Mouse (Mus musculus) forebrain, postnatal 0 days (tissue): Measurements from ENCODE around the gene Endou. TPM values are rescaled to one million over a fixed set of nuclear protein-coding genes. Genes with fewer than 3 reads are reported as not detected.
"Not testable (repeated sequence)": the region's sequence is repeated elsewhere in the genome, so short reads cannot be mapped to it uniquely, and the experiment has no call there.

Experiments used
- ATAC-seq: fragments of 200-750 bp; cut with Nextera tagmentation; 2 replicates; pipeline ENCODE4 v1.8.0; 2017; ENCODE audit warnings: mild to moderate bottlenecking, moderate library complexity
- DNase-seq: peaks from one replicate; pipeline ENCODE4 v3.0.0-alpha.2; 2015
- H3K27ac ChIP-seq: fragments of 300-500 bp; sonication (generic); 2 replicates; pipeline ENCODE4 v1.5.1; 2014; ENCODE audit warnings: low read depth, mild to moderate bottlenecking, antibody characterized with exemption, low read length, moderate library complexity, mixed read lengths
- H3K27me3 ChIP-seq: fragments of 300-500 bp; sonication (generic); 2 replicates; pipeline ENCODE4 v1.6.1; 2014; ENCODE audit warnings: mild to moderate bottlenecking, low read length, mixed read lengths; ENCODE audit not compliant: insufficient read depth
- H3K36me3 ChIP-seq: fragments of 300-500 bp; sonication (generic); 2 replicates; pipeline ENCODE4 v1.6.1; 2014; ENCODE audit warnings: mild to moderate bottlenecking, moderate library complexity; ENCODE audit not compliant: insufficient read depth
- H3K4me1 ChIP-seq: fragments of 300-500 bp; sonication (generic); 2 replicates; pipeline ENCODE4 v1.6.1; 2014; ENCODE audit warnings: antibody characterized with exemption; ENCODE audit not compliant: insufficient read depth
- H3K4me2 ChIP-seq: fragments of 300-500 bp; sonication (generic); 2 replicates; pipeline ENCODE4 v1.6.1; 2014; ENCODE audit warnings: low read depth, mild to moderate bottlenecking, moderate library complexity
- H3K4me3 ChIP-seq: fragments of 300-500 bp; sonication (generic); 2 replicates; pipeline ENCODE4 v1.5.1; 2014; ENCODE audit warnings: low read depth, low read length, mixed read lengths
- H3K9ac ChIP-seq: fragments of 300-500 bp; sonication (generic); 2 replicates; pipeline ENCODE4 v1.6.1; 2014; ENCODE audit warnings: mild to moderate bottlenecking
- H3K9me3 ChIP-seq: fragments of 300-500 bp; sonication (generic); 2 replicates; pipeline ENCODE4 v1.6.1; 2016; ENCODE audit warnings: low read length
- CTCF ChIP-seq: sonication (generic); IDR thresholded peaks from 2 replicates; pipeline ENCODE4 v1.5.1; 2016; ENCODE audit warnings: antibody characterized with exemption, control low read depth, low read depth
- WGBS: fragments of 180-500 bp; shearing (Covaris S2); extraction: QIAGEN DNeasy Blood & Tissue Kit; methylation state at CpG from one replicate; pipeline ENCODE4 v1.1.7; 2014; 5-methylcytosine and 5-hydroxymethylcytosine counted together
- polyA plus RNA-seq: library from polyadenylated mRNA; unstranded; fragments of >200 nt; fragmentation: Nextera tagmentation; extraction: Ambion mirVana; gene quantifications from 2 replicates; pipeline ENCODE4 v1.2.1, GENCODE M21; 2015
- total RNA-seq: library from RNA; depleted of rRNA; stranded (reverse); fragments of >200 nt; gene quantifications from 2 replicates; pipeline ENCODE4 v1.2.3, GENCODE M21; 2014

Endou gene
- total and polyA plus RNA-seq, 2 experiments from 2014 or later: 0.14 to 0.34 TPM

- no peaks in the 10 kb centered on the region for H3K27me3 ChIP-seq
- no peak for TF ChIP-seq CTCF
- ATAC-seq (no peak), DNase-seq (no peak)
- no peak overlapping the region for H3K9ac ChIP-seq
- no peak overlapping the region for H3K4me3 ChIP-seq
- peaks cover 20% of the 10 kb centered on the region for H3K4me1 ChIP-seq
- no peaks in the 10 kb centered on the region for H3K9me3 ChIP-seq
- H3K36me3 ChIP-seq: peaks cover 53% of the 10 kb centered on the region
- H3K4me2 ChIP-seq: no peak overlapping the region
- WGBS: 89% methylated on average over 13 of the region's 13 CpGs
- H3K27ac ChIP-seq: no peak overlapping the region
Observed at GRCm38 (mm10) chr15:97675927-97676326, 55.2 kb downstream of the Endou start.

- no peak for DNase-seq
- ATAC-seq: no peak
- H3K36me3 ChIP-seq: peaks cover 44% of the 10 kb centered on the region
Observed at GRCm38 (mm10) chr15:97674423-97674822, 56.7 kb downstream of the Endou start.

GRCm38 (mm10) chr15:97673256-97674000, 57.7 kb downstream of the Endou start:
- no peak overlapping the region for H3K4me2 ChIP-seq
- DNase-seq (peak; percentile 34), ATAC-seq (no peak)
- H3K27me3 ChIP-seq: no peaks in the 10 kb centered on the region
- no peak overlapping the region for H3K4me3 ChIP-seq
- peaks cover 20% of the 10 kb centered on the region for H3K4me1 ChIP-seq
- H3K9me3 ChIP-seq: no peaks in the 10 kb centered on the region
- WGBS: 88% methylated on average over 7 of the region's 7 CpGs
- H3K9ac ChIP-seq: no peak overlapping the region
- TF ChIP-seq CTCF: no peak
- peaks cover 41% of the 10 kb centered on the region for H3K36me3 ChIP-seq
- H3K27ac ChIP-seq: peak overlapping the region; percentile 93; the same call in 1 of the 2 replicates

More at GRCm38 (mm10) chr15:97674423-97674822, 56.7 kb downstream of the Endou start:
- no peaks in the 10 kb centered on the region for H3K9me3 ChIP-seq
- 96% methylated on average over 4 of the region's 4 CpGs for WGBS
- TF ChIP-seq CTCF: no peak
- no peaks in the 10 kb centered on the region for H3K27me3 ChIP-seq
- no peak overlapping the region for H3K4me3 ChIP-seq
- H3K27ac ChIP-seq: no peak overlapping the region
- peaks cover 20% of the 10 kb centered on the region for H3K4me1 ChIP-seq
- no peak overlapping the region for H3K9ac ChIP-seq
- H3K4me2 ChIP-seq: no peak overlapping the region

DNA sequence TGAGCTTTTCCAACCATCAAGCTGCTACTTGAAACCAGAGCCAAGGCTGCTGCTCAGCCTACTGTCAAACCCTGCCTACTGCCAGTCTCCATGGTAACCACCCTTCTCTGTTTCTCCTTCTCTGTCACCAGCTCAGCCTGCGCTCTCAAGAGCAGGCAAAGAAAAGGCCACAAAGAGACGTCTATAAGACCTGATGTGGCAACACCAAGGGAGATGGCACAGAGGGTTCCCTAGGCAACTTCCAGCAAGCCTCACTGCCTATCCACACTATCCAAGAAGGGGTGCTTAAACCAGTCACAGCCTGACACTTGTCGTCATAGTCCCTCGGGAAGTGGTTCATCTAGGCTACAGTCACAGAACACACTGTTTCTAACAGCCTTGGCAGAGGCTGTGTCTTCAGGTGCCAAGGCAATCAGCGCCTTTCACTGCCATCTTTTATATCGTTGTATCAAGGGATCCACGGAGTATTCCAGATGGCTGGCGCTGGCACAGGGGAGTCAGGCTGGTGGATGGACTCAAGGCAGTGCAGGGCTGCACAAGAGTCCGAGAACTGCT, 58.9 kb downstream of the Endou start:
- no peak overlapping the region for H3K9ac ChIP-seq
- no peaks in the 10 kb centered on the region for H3K9me3 ChIP-seq
- no peaks in the 10 kb centered on the region for H3K27me3 ChIP-seq
- peak overlapping the region; percentile 93 for H3K27ac ChIP-seq
- peaks cover 29% of the 10 kb centered on the region for H3K36me3 ChIP-seq
- no peak for TF ChIP-seq CTCF
- no peak overlapping the region for H3K4me3 ChIP-seq
- WGBS: 16% methylated on average over 9 of the region's 9 CpGs
- DNase-seq (peak; percentile 95), ATAC-seq (peak; percentile 95)
- H3K4me2 ChIP-seq: peak overlapping the region; percentile 1; the same call in 1 of the 2 replicates
- H3K4me1 ChIP-seq: peaks cover 24% of the 10 kb centered on the region

DNA sequence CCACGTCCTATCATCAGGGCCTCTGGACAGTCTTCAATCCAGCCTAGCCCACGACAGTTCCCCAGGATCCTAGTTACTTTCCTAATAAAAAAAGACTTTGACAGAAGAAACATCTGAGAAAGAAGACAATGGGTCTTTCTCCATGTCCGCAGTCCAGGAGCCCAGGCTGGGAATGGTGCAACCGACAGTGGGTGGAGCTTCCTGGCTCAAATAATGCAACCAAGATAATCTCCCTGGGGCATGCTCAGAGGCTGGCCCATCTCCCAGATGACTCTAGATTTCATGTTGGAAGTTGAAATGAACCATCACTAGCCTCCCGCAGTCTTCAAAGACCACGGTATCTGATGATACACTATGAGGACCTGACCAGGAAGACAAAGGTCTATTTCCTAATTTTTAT, 60.6 kb downstream of the Endou start:
- H3K4me1 ChIP-seq: peaks cover 24% of the 10 kb centered on the region
- ATAC-seq (no peak), DNase-seq (no peak)
- no peak overlapping the region for H3K4me3 ChIP-seq
- no peak overlapping the region for H3K27ac ChIP-seq
- 74% methylated on average over 6 of the region's 6 CpGs for WGBS
- H3K9ac ChIP-seq: no peak overlapping the region
- peaks cover 13% of the 10 kb centered on the region for H3K36me3 ChIP-seq
- no peaks in the 10 kb centered on the region for H3K27me3 ChIP-seq
- no peak overlapping the region for H3K4me2 ChIP-seq
- no peaks in the 10 kb centered on the region for H3K9me3 ChIP-seq
- TF ChIP-seq CTCF: no peak

GRCm38 (mm10) chr15:97668158-97668877, 62.8 kb downstream of the Endou start:
- Histone ChIP-seq H3K27ac (0 out of 2 replicates have a peak overlapping the region, but pooled peaks have one; percentile 24), H3K4me1 (peaks cover 23% of the 10 kb centered on the region)
- H3K4me3 ChIP-seq, DNase-seq, H3K36me3 ChIP-seq, H3K9ac ChIP-seq, H3K9me3 ChIP-seq, ATAC-seq, H3K4me2 ChIP-seq, H3K27me3 ChIP-seq: not testable (repeated sequence)
- WGBS: 67% methylated on average over 17 of the region's 17 CpGs

DNA sequence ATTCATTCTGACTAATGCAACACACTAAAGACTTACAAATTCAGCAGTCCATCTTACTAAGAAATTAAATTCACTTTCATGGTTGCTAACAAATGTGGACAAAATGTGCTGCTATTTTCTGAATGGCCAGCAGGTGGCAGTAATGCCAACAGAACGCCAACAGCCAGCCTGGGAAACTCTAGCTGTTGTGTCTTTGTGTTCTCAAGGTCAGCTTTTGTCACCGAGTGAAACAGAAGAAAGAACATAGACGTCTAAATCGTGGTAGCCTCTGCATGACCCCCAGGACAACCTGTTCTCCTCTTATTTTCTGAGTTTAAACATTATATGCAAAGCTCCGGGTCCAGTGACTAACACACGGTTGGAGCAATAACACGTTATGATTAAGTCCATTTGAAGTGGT, 63.7 kb downstream of the Endou start:
- H3K36me3 ChIP-seq: no peaks in the 10 kb centered on the region
- WGBS: 22% methylated on average over 7 of the region's 7 CpGs
- DNase-seq: peak; percentile 90
- H3K4me3 ChIP-seq: no peak overlapping the region
- TF ChIP-seq CTCF: peak; percentile 92
- no peaks in the 10 kb centered on the region for H3K9me3 ChIP-seq
- H3K9ac ChIP-seq: no peak overlapping the region
- no peak overlapping the region for H3K4me2 ChIP-seq
- H3K4me1 ChIP-seq: peaks cover 14% of the 10 kb centered on the region
- H3K27me3 ChIP-seq: no peaks in the 10 kb centered on the region
- peak overlapping the region; percentile 24; the same call in 1 of the 2 replicates for H3K27ac ChIP-seq
- no peak for ATAC-seq
